Mouse (Mus musculus) heart, embryonic 15.5 days (tissue): ENCODE measurements at regions not wholly inside any gene's neighbourhood (a gene's known extent, or its start where the extent isn't known, plus 50 kb on each side); places are given as distances from the start of the nearest gene placed in this dataset.

Source experiments
- ATAC-seq: fragments of 200-750 bp; cut with Nextera tagmentation; replicated peaks from 2 replicates; pipeline ENCODE4 v1.8.0; 2017; ENCODE audit warnings: low read depth, moderate TSS enrichment; ENCODE audit not compliant: insufficient number of reproducible peaks, insufficient read depth, low FRiP score
- H3K27ac ChIP-seq: fragments of 300-500 bp; sonication (generic); 2 replicates; pipeline ENCODE4 v1.5.1; 2015; ENCODE audit warnings: mild to moderate bottlenecking, inconsistent platforms
- H3K27me3 ChIP-seq: fragments of 300-500 bp; sonication (generic); 2 replicates; pipeline ENCODE4 v1.6.1; 2015; ENCODE audit warnings: inconsistent platforms
- H3K36me3 ChIP-seq: fragments of 300-500 bp; sonication (generic); 2 replicates; pipeline ENCODE4 v1.6.1; 2015; ENCODE audit warnings: mild to moderate bottlenecking, inconsistent platforms
- H3K4me1 ChIP-seq: fragments of 300-500 bp; sonication (generic); replicated peaks from 2 replicates; pipeline ENCODE4 v1.6.1; 2015; ENCODE audit warnings: inconsistent platforms
- H3K4me2 ChIP-seq: fragments of 300-500 bp; sonication (generic); 2 replicates; pipeline ENCODE4 v1.6.1; 2015; ENCODE audit warnings: inconsistent platforms, mild to moderate bottlenecking, moderate library complexity
- H3K4me3 ChIP-seq: fragments of 300-500 bp; sonication (generic); 2 replicates; pipeline ENCODE4 v1.5.1; 2015; ENCODE audit warnings: mild to moderate bottlenecking, inconsistent platforms
- H3K9ac ChIP-seq: fragments of 300-500 bp; sonication (generic); 2 replicates; pipeline ENCODE4 v1.6.1; 2015; ENCODE audit warnings: mild to moderate bottlenecking, inconsistent platforms
- H3K9me3 ChIP-seq: fragments of 300-500 bp; sonication (generic); replicated peaks from 2 replicates; pipeline ENCODE4 v1.6.1; 2016; ENCODE audit warnings: inconsistent platforms
- whole genome bisulfite sequencing: fragments of 180-500 bp; shearing (Covaris S2); methylation state at CpG from one replicate; pipeline ENCODE4 v1.1.7; 2015; ENCODE audit warnings: mixed read lengths; 5-methylcytosine and 5-hydroxymethylcytosine counted together

DNA sequence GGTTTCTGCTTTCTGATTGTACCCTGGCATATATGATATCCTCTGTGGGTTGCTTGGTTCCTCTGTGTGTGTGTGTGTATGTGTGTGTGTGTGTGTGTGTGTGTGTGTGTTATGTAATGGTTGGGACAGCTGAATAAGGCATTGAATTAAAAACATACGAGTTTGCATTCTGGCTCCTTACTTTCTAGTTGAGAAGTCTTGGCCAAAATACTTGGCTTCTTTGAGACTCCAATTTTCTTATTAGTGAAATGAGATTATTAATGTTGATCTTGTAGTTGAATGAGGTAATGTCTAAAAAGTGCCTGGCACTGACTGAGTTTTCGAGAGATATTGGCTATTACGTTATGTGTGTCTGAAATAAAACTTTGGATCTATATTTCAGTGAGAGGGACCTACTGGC, 88.0 kb upstream of the Serp2 start:
- no peak overlapping the region for H3K4me2 ChIP-seq
- H3K4me3 ChIP-seq, result no peak overlapping the region
- no peak for ATAC-seq
- peak overlapping the region; percentile 47; the same call in 1 of the 2 replicates for H3K27ac ChIP-seq
- H3K27me3 ChIP-seq, result no peaks in the 10 kb centered on the region
- H3K9ac ChIP-seq, result no peak overlapping the region
- H3K9me3 ChIP-seq, result no peaks in the 10 kb centered on the region
- no peaks in the 10 kb centered on the region for H3K36me3 ChIP-seq
- 65% methylated on average over 3 of the region's 3 CpGs for WGBS
- H3K4me1 ChIP-seq, result no peaks in the 10 kb centered on the region

DNA sequence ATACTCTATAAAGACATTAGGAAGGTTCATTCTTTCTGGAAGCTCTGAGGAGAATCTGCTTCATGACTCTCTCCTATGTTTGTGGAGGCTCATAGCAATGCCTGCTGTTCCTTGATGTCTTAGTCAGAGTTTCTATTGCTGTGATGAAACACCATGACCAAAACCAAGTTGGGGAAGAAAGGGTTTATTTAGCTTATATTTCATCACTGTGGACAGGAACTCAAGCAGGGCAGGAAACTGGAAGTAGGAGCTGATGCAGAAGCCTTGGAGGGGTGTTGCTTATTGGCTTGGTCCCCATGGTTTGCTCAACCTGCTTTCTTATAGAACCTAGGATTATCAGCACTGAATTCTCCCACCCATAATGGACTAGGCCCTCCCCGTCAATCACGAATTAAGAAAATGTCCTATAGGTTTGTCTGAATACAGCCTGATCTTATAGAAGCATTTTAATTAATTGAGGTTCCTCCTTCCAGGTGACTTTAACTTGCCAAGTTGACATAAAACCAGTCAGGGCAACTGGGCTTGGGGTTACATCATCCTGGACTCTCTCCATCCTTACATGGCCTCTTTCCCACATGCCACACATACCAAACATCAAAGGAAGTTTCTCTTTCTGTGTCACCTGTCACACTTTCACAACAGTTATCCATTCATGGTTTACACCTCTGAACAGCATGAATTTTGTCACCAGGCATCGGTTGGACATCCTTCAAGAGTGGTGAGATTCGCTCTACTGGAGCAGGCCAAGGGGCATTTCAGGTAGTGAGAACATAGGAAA, 85.3 kb upstream of the Serp2 start:
- 0 out of 2 replicates have a peak, but pooled peaks cover 2% of the 10 kb centered on the region for H3K4me1 ChIP-seq
- no peak overlapping the region for H3K4me2 ChIP-seq
- no peaks in the 10 kb centered on the region for H3K9me3 ChIP-seq
- 93% methylated on average over 4 of the region's 4 CpGs for WGBS
- no peaks in the 10 kb centered on the region for H3K36me3 ChIP-seq
- H3K4me3 ChIP-seq, result no peak overlapping the region
- H3K27me3 ChIP-seq, result no peaks in the 10 kb centered on the region
- ATAC-seq, result no peak
- H3K27ac ChIP-seq, result no peak overlapping the region
- no peak overlapping the region for H3K9ac ChIP-seq

- Histone ChIP-seq H3K27me3 (no peaks in the 10 kb centered on the region), H3K9ac (no peak overlapping the region), H3K36me3 (no peaks in the 10 kb centered on the region), H3K9me3 (no peaks in the 10 kb centered on the region), H3K4me2 (no peak overlapping the region), H3K4me3 (no peak overlapping the region), H3K27ac (no peak overlapping the region), H3K4me1 (peaks cover 38% of the 10 kb centered on the region)
- no peak for ATAC-seq
- WGBS, result 49% methylated on average over 6 of the region's 6 CpGs
Observed at GRCm38 (mm10) chr14:76633170-76633569, 76.5 kb upstream of the Serp2 start.

GRCm38 (mm10) chr14:76632763-76633162, 76.1 kb upstream of the Serp2 start:
- no peaks in the 10 kb centered on the region for H3K36me3 ChIP-seq
- no peak overlapping the region for H3K4me2 ChIP-seq
- no peaks in the 10 kb centered on the region for H3K27me3 ChIP-seq
- H3K9ac ChIP-seq, result no peak overlapping the region
- no peak overlapping the region for H3K27ac ChIP-seq
- no peak for ATAC-seq
- H3K4me1 ChIP-seq, result peaks cover 40% of the 10 kb centered on the region
- WGBS, result 73% methylated on average over 6 of the region's 6 CpGs
- no peaks in the 10 kb centered on the region for H3K9me3 ChIP-seq
- no peak overlapping the region for H3K4me3 ChIP-seq

- no peaks in the 10 kb centered on the region for H3K27me3 ChIP-seq
- no peaks in the 10 kb centered on the region for H3K9me3 ChIP-seq
- H3K27ac ChIP-seq, result no peak overlapping the region
- no peak overlapping the region for H3K9ac ChIP-seq
- H3K4me2 ChIP-seq, result no peak overlapping the region
- ATAC-seq, result no peak
- WGBS, result 63% methylated on average over 6 of the region's 6 CpGs
- peaks cover 40% of the 10 kb centered on the region for H3K4me1 ChIP-seq
- H3K36me3 ChIP-seq, result no peaks in the 10 kb centered on the region
- no peak overlapping the region for H3K4me3 ChIP-seq
Observed at GRCm38 (mm10) chr14:76631740-76632139, 75.1 kb upstream of the Serp2 start.

GRCm38 (mm10) chr14:76631181-76631580, 74.5 kb upstream of the Serp2 start:
- H3K4me2 ChIP-seq, result no peak overlapping the region
- peak; percentile 27; the same call in 1 of the 2 replicates for ATAC-seq

GRCm38 (mm10) chr14:76629913-76630478, 73.3 kb upstream of the Serp2 start:
- no peaks in the 10 kb centered on the region for H3K27me3 ChIP-seq
- no peak overlapping the region for H3K9ac ChIP-seq
- no peak for ATAC-seq
- 77% methylated on average over 11 of the region's 11 CpGs for WGBS
- H3K27ac ChIP-seq, result no peak overlapping the region
- no peaks in the 10 kb centered on the region for H3K36me3 ChIP-seq
- H3K9me3 ChIP-seq, result no peaks in the 10 kb centered on the region
- no peak overlapping the region for H3K4me3 ChIP-seq
- H3K4me1 ChIP-seq, result peaks cover 52% of the 10 kb centered on the region
- H3K4me2 ChIP-seq, result no peak overlapping the region

More at GRCm38 (mm10) chr14:76631181-76631580, 74.5 kb upstream of the Serp2 start:
- no peaks in the 10 kb centered on the region for H3K9me3 ChIP-seq
- no peaks in the 10 kb centered on the region for H3K27me3 ChIP-seq
- no peak overlapping the region for H3K4me3 ChIP-seq
- H3K4me1 ChIP-seq, result peaks cover 40% of the 10 kb centered on the region
- 37% methylated on average over 4 of the region's 4 CpGs for WGBS
- H3K9ac ChIP-seq, result no peak overlapping the region
- no peaks in the 10 kb centered on the region for H3K36me3 ChIP-seq
- peak overlapping the region; percentile 24; the same call in 1 of the 2 replicates for H3K27ac ChIP-seq

GRCm38 (mm10) chr14:76628182-76628892, 71.6 kb upstream of the Serp2 start:
- H3K27ac ChIP-seq, result no peak overlapping the region
- no peak overlapping the region for H3K4me3 ChIP-seq
- WGBS, result 71% methylated on average over 10 of the region's 10 CpGs
- no peaks in the 10 kb centered on the region for H3K36me3 ChIP-seq
- ATAC-seq, result no peak
- H3K9ac ChIP-seq, result no peak overlapping the region
- H3K4me1 ChIP-seq, result peaks cover 63% of the 10 kb centered on the region
- H3K9me3 ChIP-seq, result no peaks in the 10 kb centered on the region
- no peaks in the 10 kb centered on the region for H3K27me3 ChIP-seq
- no peak overlapping the region for H3K4me2 ChIP-seq

- H3K27ac ChIP-seq, result peak overlapping the region; percentile 53
- no peak overlapping the region for H3K4me2 ChIP-seq
- no peaks in the 10 kb centered on the region for H3K36me3 ChIP-seq
- no peak overlapping the region for H3K4me3 ChIP-seq
- 60% methylated on average over 10 of the region's 10 CpGs for WGBS
- no peak overlapping the region for H3K9ac ChIP-seq
- ATAC-seq, result 0 out of 2 replicates have a peak, but pooled peaks have one; percentile 38
- peaks cover 58% of the 10 kb centered on the region for H3K4me1 ChIP-seq
- H3K27me3 ChIP-seq, result no peaks in the 10 kb centered on the region
- H3K9me3 ChIP-seq, result no peaks in the 10 kb centered on the region
Observed at GRCm38 (mm10) chr14:76625589-76626368, 69.1 kb upstream of the Serp2 start.

DNA sequence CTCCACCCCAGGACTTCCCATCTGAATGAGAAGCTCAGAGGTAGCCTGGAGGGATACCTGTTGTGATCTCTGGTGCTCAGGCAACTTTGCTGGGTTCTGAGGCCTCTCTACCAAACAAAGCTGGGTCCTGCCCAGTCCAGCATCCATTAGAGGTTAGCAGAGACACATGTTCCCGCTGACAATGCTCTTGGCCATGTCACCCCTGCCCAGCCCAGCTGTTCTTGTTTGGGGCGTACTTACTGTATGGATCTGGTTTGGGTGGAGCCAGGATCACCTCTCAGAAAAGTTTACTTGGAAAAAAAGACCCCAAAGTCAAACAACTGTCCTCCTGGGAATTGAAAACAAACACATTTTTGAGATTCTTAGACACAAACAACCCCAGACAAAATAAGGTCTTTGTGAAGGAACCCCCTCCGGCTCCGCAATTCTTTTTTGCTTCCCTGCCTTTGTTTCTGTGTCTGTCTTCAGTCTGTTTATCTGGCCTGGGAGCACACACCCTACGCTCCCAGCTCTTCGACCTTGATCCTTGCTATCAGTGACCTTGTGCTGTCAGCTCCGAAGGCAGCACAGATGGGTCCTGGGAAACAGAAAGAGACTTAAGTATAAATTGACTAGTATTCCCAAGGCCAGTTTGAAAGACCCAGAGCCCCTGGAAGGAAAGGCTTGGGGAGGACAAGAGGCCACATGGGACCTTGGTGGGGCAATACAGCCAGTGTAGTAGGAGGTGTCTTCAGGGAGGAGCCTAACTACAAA, 68.1 kb upstream of the Serp2 start:
- Histone ChIP-seq H3K4me1 (peaks cover 49% of the 10 kb centered on the region), H3K36me3 (no peaks in the 10 kb centered on the region), H3K4me3 (no peak overlapping the region), H3K27me3 (no peaks in the 10 kb centered on the region), H3K4me2 (no peak overlapping the region), H3K27ac (peak overlapping the region; percentile 53), H3K9me3 (no peaks in the 10 kb centered on the region), H3K9ac (no peak overlapping the region)
- no peak for ATAC-seq
- 42% methylated on average over 7 of the region's 7 CpGs for WGBS
